Mouse (Mus musculus): ENCODE measurements around the gene Psmd6. TPM values are rescaled to one million over a fixed set of nuclear protein-coding genes. Genes with fewer than 3 reads are reported as not detected.

The Psmd6 gene
- polyA plus RNA-seq, 1 experiment from 2014 or later: 311 TPM

- no peaks in the 10 kb centered on the region for H3K27me3 ChIP-seq (ENCODE audit: control insufficient read depth, insufficient read depth, low read length)
- no peaks in the 10 kb centered on the region for H3K9me3 ChIP-seq (ENCODE audit: control insufficient read depth, low read length)
- no peak for DNase-seq (ENCODE audit: low spot score)
- H3K4me3 ChIP-seq (ENCODE audit: low read depth, low read length): no peak overlapping the region
- peaks cover 4% of the 10 kb centered on the region; the same call in 1 of the 2 replicates for H3K36me3 ChIP-seq (ENCODE audit: control insufficient read depth, insufficient read depth, low read length)
- no peaks in the 10 kb centered on the region for H3K4me1 ChIP-seq (replicated peaks; ENCODE audit: control insufficient read depth, insufficient read depth, low read length)
- H3K4me2 ChIP-seq (ENCODE audit: low read depth, low read length, severe bottlenecking): no peak overlapping the region
- H3K9ac ChIP-seq (ENCODE audit: low read length): no peak overlapping the region
- no peak overlapping the region for H3K27ac ChIP-seq (ENCODE audit: low read depth, low read length)
- no peak for ATAC-seq (replicated peaks; ENCODE audit: low FRiP score)
- WGBS: 89% methylated on average over 9 of the region's 9 CpGs
Measured at GRCm38 (mm10) chr14:14088016-14088791, 32.6 kb downstream of the Psmd6 start.

DNA sequence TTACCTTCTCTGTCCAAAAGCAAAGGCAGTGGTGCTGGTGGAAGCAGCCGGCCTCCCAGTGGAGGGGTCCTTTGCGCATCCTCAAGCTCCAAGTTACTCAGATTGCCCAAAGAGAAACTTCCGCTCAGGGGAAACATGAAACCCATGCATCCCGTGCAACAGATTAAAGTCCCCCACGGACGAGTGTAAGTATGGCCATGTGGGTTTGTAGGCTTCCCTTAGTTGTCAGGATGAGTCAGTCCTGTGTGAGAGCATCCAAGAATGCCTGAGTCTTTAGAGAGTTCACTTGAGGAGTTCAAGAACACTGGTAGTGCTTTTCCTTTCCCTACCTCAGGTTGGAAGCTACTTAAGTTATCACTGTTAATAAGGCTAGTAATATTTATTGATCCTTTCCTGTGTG is 33.4 kb downstream of the Psmd6 start:
- H3K9ac ChIP-seq (ENCODE audit: low read length): no peak overlapping the region
- peaks cover 1% of the 10 kb centered on the region; the same call in 1 of the 2 replicates for H3K36me3 ChIP-seq (ENCODE audit: control insufficient read depth, insufficient read depth, low read length)
- no peaks in the 10 kb centered on the region for H3K9me3 ChIP-seq (ENCODE audit: control insufficient read depth, low read length)
- no peak overlapping the region for H3K27ac ChIP-seq (ENCODE audit: low read depth, low read length)
- no peak overlapping the region for H3K4me2 ChIP-seq (ENCODE audit: low read depth, low read length, severe bottlenecking)
- no peak for ATAC-seq (replicated peaks; ENCODE audit: low FRiP score)
- no peaks in the 10 kb centered on the region for H3K27me3 ChIP-seq (ENCODE audit: control insufficient read depth, insufficient read depth, low read length)
- DNase-seq (ENCODE audit: low spot score): no peak
- 88% methylated on average over 6 of the region's 6 CpGs for WGBS
- no peaks in the 10 kb centered on the region for H3K4me1 ChIP-seq (replicated peaks; ENCODE audit: control insufficient read depth, insufficient read depth, low read length)
- H3K4me3 ChIP-seq (ENCODE audit: low read depth, low read length): no peak overlapping the region

DNA sequence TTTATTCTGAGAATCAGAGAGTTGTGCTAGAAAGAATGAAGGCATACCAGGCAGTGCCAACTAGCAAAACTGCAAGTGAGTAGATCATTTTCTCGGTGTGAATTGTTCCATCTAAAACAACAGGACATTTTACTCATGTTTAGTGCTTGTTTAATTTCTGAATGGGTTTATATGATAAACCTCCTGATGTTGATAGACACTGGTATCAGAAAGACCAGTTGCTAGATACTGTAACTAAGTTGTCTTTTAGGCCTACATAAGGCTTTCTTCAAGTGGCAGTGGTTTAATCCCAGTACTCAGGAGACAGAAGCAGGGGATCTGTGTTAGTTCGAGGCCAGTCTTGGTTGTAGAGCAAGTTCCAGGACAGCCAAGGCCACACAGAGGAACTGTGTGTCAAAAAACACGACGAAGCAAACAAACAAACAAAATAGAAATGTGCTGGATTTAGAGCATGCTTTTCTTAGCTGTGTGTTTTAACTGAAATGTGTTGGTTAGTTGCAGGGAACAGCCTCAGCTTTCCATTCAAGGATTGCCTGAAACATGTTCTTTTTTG is 34.0 kb downstream of the Psmd6 start:
- DNase-seq (ENCODE audit: low spot score) (no peak), ATAC-seq (replicated peaks; ENCODE audit: low FRiP score) (no peak)
- WGBS: 88% methylated on average over 4 of the region's 4 CpGs
- Histone ChIP-seq H3K4me1 (replicated peaks; ENCODE audit: control insufficient read depth, insufficient read depth, low read length) (no peaks in the 10 kb centered on the region), H3K27ac (ENCODE audit: low read depth, low read length) (no peak overlapping the region), H3K9me3 (ENCODE audit: control insufficient read depth, low read length) (no peaks in the 10 kb centered on the region), H3K27me3 (ENCODE audit: control insufficient read depth, insufficient read depth, low read length) (no peaks in the 10 kb centered on the region), H3K9ac (ENCODE audit: low read length) (no peak overlapping the region), H3K4me3 (ENCODE audit: low read depth, low read length) (no peak overlapping the region), H3K4me2 (ENCODE audit: low read depth, low read length, severe bottlenecking) (no peak overlapping the region), H3K36me3 (ENCODE audit: control insufficient read depth, insufficient read depth, low read length) (no peaks in the 10 kb centered on the region)

DNA sequence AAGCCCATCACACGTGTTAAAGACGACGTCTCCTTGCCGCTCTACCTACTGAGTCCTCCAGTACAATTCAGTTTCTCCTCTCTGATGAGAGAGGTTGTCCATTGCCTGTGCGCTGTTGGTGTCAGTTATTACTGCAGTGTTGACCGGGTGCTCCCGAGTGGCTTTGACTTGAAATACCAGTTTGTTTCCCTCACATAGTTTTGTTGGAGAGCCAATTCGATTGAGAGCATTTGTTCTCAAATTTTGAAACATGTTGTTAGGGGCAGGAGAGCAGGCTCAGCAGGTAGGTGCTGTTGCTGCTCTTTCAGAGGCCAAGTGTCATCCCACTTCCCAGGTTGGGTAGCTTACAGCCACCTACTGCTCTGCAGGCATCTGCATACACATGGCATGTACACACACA is 37.0 kb downstream of the Psmd6 start:
- ATAC-seq (replicated peaks; ENCODE audit: low FRiP score): no peak
- no peaks in the 10 kb centered on the region for H3K9me3 ChIP-seq (ENCODE audit: control insufficient read depth, low read length)
- no peak overlapping the region for H3K9ac ChIP-seq (ENCODE audit: low read length)
- H3K27me3 ChIP-seq (ENCODE audit: control insufficient read depth, insufficient read depth, low read length): no peaks in the 10 kb centered on the region
- 96% methylated on average over 8 of the region's 8 CpGs for WGBS
- H3K4me3 ChIP-seq (ENCODE audit: low read depth, low read length): no peak overlapping the region
- DNase-seq (ENCODE audit: low spot score): no peak
- no peaks in the 10 kb centered on the region for H3K4me1 ChIP-seq (replicated peaks; ENCODE audit: control insufficient read depth, insufficient read depth, low read length)
- no peak overlapping the region for H3K27ac ChIP-seq (ENCODE audit: low read depth, low read length)
- no peak overlapping the region for H3K4me2 ChIP-seq (ENCODE audit: low read depth, low read length, severe bottlenecking)
- H3K36me3 ChIP-seq (ENCODE audit: control insufficient read depth, insufficient read depth, low read length): no peaks in the 10 kb centered on the region

DNA sequence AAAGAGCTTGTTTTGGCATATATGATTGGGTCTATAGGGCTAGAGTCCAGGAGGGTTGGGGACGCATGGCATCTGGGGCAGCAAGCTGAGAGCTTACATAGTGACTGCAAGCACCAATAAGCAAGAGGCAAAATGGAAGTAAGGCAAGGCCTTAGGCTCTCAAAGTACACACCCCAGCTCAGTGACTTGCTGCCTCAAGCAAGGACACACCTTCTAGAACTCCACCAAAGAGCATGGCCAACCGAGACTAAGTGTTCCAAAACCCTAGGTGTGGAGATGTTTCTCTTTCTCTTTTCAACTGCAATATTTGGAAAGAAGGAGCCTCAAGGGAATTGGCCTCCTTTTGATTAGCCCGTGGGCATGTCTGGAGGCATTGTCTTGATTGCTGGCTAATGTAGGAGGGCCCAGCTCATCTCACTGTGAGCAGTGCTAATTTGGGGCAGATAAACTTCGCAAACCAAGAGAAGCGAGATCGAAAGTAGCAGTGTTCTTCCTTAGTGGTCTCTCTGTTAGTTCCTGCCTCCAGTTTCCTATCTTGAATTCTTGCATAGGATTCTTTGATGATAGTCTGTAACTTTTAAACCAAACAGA is 40.1 kb downstream of the Psmd6 start:
- 88% methylated on average over 6 of the region's 6 CpGs for WGBS

DNA sequence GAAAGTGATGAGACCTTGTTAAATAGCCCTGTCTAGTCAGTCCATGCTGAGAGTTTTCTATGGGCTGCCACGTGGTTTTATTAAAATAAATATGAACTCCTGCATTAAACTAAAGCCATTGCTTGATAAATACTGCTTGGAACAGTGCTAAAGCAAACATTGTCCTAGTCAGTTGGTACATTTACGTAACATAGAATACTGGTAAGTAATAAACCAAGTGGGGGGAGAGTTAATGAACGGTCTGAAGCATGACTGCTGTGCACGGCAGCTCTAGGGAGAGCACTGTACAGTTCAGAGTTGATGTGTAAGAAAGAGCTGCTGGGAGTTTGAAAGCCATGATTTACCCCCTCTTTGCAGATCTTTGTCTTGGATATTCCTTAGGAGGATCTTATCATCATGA is 49.3 kb downstream of the Psmd6 start:
- DNase-seq (ENCODE audit: low spot score) (no peak), ATAC-seq (replicated peaks; ENCODE audit: low FRiP score) (no peak)
- 0 out of 2 replicates have a peak overlapping the region, but pooled peaks have one; percentile 0 for H3K9ac ChIP-seq (ENCODE audit: low read length)
- peak overlapping the region; percentile 84 for H3K27ac ChIP-seq (ENCODE audit: low read depth, low read length)
- H3K4me2 ChIP-seq (ENCODE audit: low read depth, low read length, severe bottlenecking): 0 out of 2 replicates have a peak overlapping the region, but pooled peaks have one; percentile 0
- no peaks in the 10 kb centered on the region for H3K36me3 ChIP-seq (ENCODE audit: control insufficient read depth, insufficient read depth, low read length)
- no peaks in the 10 kb centered on the region for H3K9me3 ChIP-seq (ENCODE audit: control insufficient read depth, low read length)
- H3K4me3 ChIP-seq (ENCODE audit: low read depth, low read length): no peak overlapping the region
- peaks cover 25% of the 10 kb centered on the region for H3K4me1 ChIP-seq (replicated peaks; ENCODE audit: control insufficient read depth, insufficient read depth, low read length)
- H3K27me3 ChIP-seq (ENCODE audit: control insufficient read depth, insufficient read depth, low read length): no peaks in the 10 kb centered on the region
- WGBS: 58% methylated on average over 4 of the region's 4 CpGs

More for the DNA sequence above, 40.1 kb downstream of the Psmd6 start:
- H3K9ac ChIP-seq (ENCODE audit: low read length): no peak overlapping the region
- no peak overlapping the region for H3K4me2 ChIP-seq (ENCODE audit: low read depth, low read length, severe bottlenecking)
- H3K9me3 ChIP-seq (ENCODE audit: control insufficient read depth, low read length): no peaks in the 10 kb centered on the region
- ATAC-seq (replicated peaks; ENCODE audit: low FRiP score): no peak
- H3K4me1 ChIP-seq (replicated peaks; ENCODE audit: control insufficient read depth, insufficient read depth, low read length): no peaks in the 10 kb centered on the region
- no peak overlapping the region for H3K27ac ChIP-seq (ENCODE audit: low read depth, low read length)
- H3K4me3 ChIP-seq (ENCODE audit: low read depth, low read length): no peak overlapping the region
- H3K27me3 ChIP-seq (ENCODE audit: control insufficient read depth, insufficient read depth, low read length): no peaks in the 10 kb centered on the region
- DNase-seq (ENCODE audit: low spot score): no peak
- H3K36me3 ChIP-seq (ENCODE audit: control insufficient read depth, insufficient read depth, low read length): no peaks in the 10 kb centered on the region

- Histone ChIP-seq H3K27me3 (ENCODE audit: control insufficient read depth, insufficient read depth, low read length) (no peaks in the 10 kb centered on the region), H3K9me3 (ENCODE audit: control insufficient read depth, low read length) (no peaks in the 10 kb centered on the region), H3K27ac (ENCODE audit: low read depth, low read length) (peak overlapping the region; percentile 84), H3K4me3 (ENCODE audit: low read depth, low read length) (no peak overlapping the region), H3K4me1 (replicated peaks; ENCODE audit: control insufficient read depth, insufficient read depth, low read length) (peaks cover 26% of the 10 kb centered on the region), H3K36me3 (ENCODE audit: control insufficient read depth, insufficient read depth, low read length) (no peaks in the 10 kb centered on the region), H3K4me2 (ENCODE audit: low read depth, low read length, severe bottlenecking) (peak overlapping the region; percentile 16; the same call in 1 of the 2 replicates), H3K9ac (ENCODE audit: low read length) (peak overlapping the region; percentile 5; the same call in 1 of the 2 replicates)
- ATAC-seq (replicated peaks; ENCODE audit: low FRiP score) (peak; percentile 91), DNase-seq (ENCODE audit: low spot score) (peak; percentile 71)
- 6% methylated on average over 6 of the region's 6 CpGs for WGBS
Measured at GRCm38 (mm10) chr14:14070541-14071315, 50.1 kb downstream of the Psmd6 start.

GRCm38 (mm10) chr14:14068553-14068952 is 52.2 kb downstream of the Psmd6 start:
- Histone ChIP-seq H3K4me1 (replicated peaks; ENCODE audit: control insufficient read depth, insufficient read depth, low read length) (peaks cover 38% of the 10 kb centered on the region), H3K4me2 (ENCODE audit: low read depth, low read length, severe bottlenecking) (peak overlapping the region; percentile 38), H3K4me3 (ENCODE audit: low read depth, low read length) (no peak overlapping the region), H3K36me3 (ENCODE audit: control insufficient read depth, insufficient read depth, low read length) (no peaks in the 10 kb centered on the region), H3K9ac (ENCODE audit: low read length) (no peak overlapping the region; the same call in 1 of the 2 replicates), H3K9me3 (ENCODE audit: control insufficient read depth, low read length) (no peaks in the 10 kb centered on the region), H3K27ac (ENCODE audit: low read depth, low read length) (peak overlapping the region; percentile 70), H3K27me3 (ENCODE audit: control insufficient read depth, insufficient read depth, low read length) (no peaks in the 10 kb centered on the region)
- 25% methylated on average over 3 of the region's 3 CpGs for WGBS
- ATAC-seq (replicated peaks; ENCODE audit: low FRiP score) (no peak), DNase-seq (ENCODE audit: low spot score) (no peak)

Data from forebrain, embryonic 11.5 days (tissue).